Mouse (Mus musculus) E14TG2a.4 (cell line): ENCODE data around the gene Farp1.

Experiments
- H3K27me3 ChIP-seq: 2 replicates; pipeline ENCODE4 v1.6.1; 2014; ENCODE audit warnings: low read length, control low read depth; ENCODE audit not compliant: insufficient read depth
- H3K36me3 ChIP-seq: 2 replicates; pipeline ENCODE4 v1.6.1; 2014; ENCODE audit warnings: low read length, control low read depth; ENCODE audit not compliant: insufficient read depth
- H3K4me1 ChIP-seq: replicated peaks from 2 replicates; pipeline ENCODE4 v1.6.1; 2014; ENCODE audit warnings: low read depth, low read length, control low read depth
- H3K4me3 ChIP-seq: replicated peaks from 2 replicates; pipeline ENCODE4 v1.5.1; 2014; ENCODE audit warnings: mild to moderate bottlenecking, low read length
- H3K9me3 ChIP-seq: 2 replicates; pipeline ENCODE4 v1.6.1; 2014; ENCODE audit warnings: low read length, control low read depth
- CTCF ChIP-seq: conservative IDR thresholded peaks from 2 replicates; pipeline ENCODE4 v1.5.1; 2014; ENCODE audit warnings: low read length
- NANOG ChIP-seq: IDR thresholded peaks from 2 replicates; pipeline ENCODE4 v1.6.1; 2014; ENCODE audit warnings: borderline replicate concordance, low read length, mixed read lengths
- POU5F1 ChIP-seq: IDR thresholded peaks from 2 replicates; pipeline ENCODE4 v1.6.1; 2014; ENCODE audit warnings: low read length, borderline replicate concordance

Gene Farp1

GRCm38 (mm10) chr14:121104760-121105329 is 69.8 kb downstream of the Farp1 start:
- Histone ChIP-seq H3K4me1 (peaks cover 48% of the 10 kb centered on the region), H3K4me3 (no peak overlapping the region), H3K9me3 (no peaks in the 10 kb centered on the region), H3K27me3 (no peaks in the 10 kb centered on the region), H3K36me3 (no peaks in the 10 kb centered on the region)
- TF ChIP-seq POU5F1 = no peak
- TF ChIP-seq CTCF = no peak
- TF ChIP-seq NANOG = no peak

- no peaks in the 10 kb centered on the region for H3K27me3 ChIP-seq
- no peak for TF ChIP-seq CTCF
- TF ChIP-seq POU5F1 = no peak
- no peak for TF ChIP-seq NANOG
- H3K4me3 ChIP-seq = no peak overlapping the region
- no peaks in the 10 kb centered on the region for H3K36me3 ChIP-seq
- H3K4me1 ChIP-seq = peaks cover 48% of the 10 kb centered on the region
- no peaks in the 10 kb centered on the region for H3K9me3 ChIP-seq
Measured at GRCm38 (mm10) chr14:121106906-121107305, 71.9 kb downstream of the Farp1 start.

- Histone ChIP-seq H3K4me1 (peaks cover 43% of the 10 kb centered on the region), H3K36me3 (no peaks in the 10 kb centered on the region), H3K4me3 (no peak overlapping the region), H3K9me3 (peaks cover 3% of the 10 kb centered on the region; the same call in 1 of the 2 replicates), H3K27me3 (no peaks in the 10 kb centered on the region)
- TF ChIP-seq NANOG (no peak), CTCF (no peak), POU5F1 (no peak)
Measured at GRCm38 (mm10) chr14:121107707-121108285, 72.8 kb downstream of the Farp1 start.

- no peak overlapping the region for H3K4me3 ChIP-seq
- peaks cover 36% of the 10 kb centered on the region for H3K4me1 ChIP-seq
- H3K27me3 ChIP-seq = no peaks in the 10 kb centered on the region
- H3K9me3 ChIP-seq = peaks cover 3% of the 10 kb centered on the region; the same call in 1 of the 2 replicates
- TF ChIP-seq NANOG (no peak), POU5F1 (no peak), CTCF (no peak)
- H3K36me3 ChIP-seq = no peaks in the 10 kb centered on the region
Measured at GRCm38 (mm10) chr14:121108439-121109115, 73.6 kb downstream of the Farp1 start.

GRCm38 (mm10) chr14:121109116-121109504 is 74.1 kb downstream of the Farp1 start:
- Histone ChIP-seq H3K27me3 (no peaks in the 10 kb centered on the region), H3K4me1 (peaks cover 31% of the 10 kb centered on the region), H3K36me3 (no peaks in the 10 kb centered on the region), H3K9me3 (peaks cover 3% of the 10 kb centered on the region; the same call in 1 of the 2 replicates), H3K4me3 (no peak overlapping the region)
- TF ChIP-seq CTCF (no peak), NANOG (no peak), POU5F1 (no peak)

- Histone ChIP-seq H3K9me3 (peaks cover 3% of the 10 kb centered on the region; the same call in 1 of the 2 replicates), H3K4me3 (no peak overlapping the region), H3K27me3 (no peaks in the 10 kb centered on the region), H3K4me1 (peaks cover 20% of the 10 kb centered on the region), H3K36me3 (no peaks in the 10 kb centered on the region)
- TF ChIP-seq NANOG = no peak
- TF ChIP-seq POU5F1 = no peak
- TF ChIP-seq CTCF = no peak
Measured at GRCm38 (mm10) chr14:121110492-121111267, 75.7 kb downstream of the Farp1 start.

- Histone ChIP-seq H3K27me3 (no peaks in the 10 kb centered on the region), H3K4me1 (peaks cover 9% of the 10 kb centered on the region), H3K4me3 (no peak overlapping the region), H3K36me3 (no peaks in the 10 kb centered on the region), H3K9me3 (peaks cover 3% of the 10 kb centered on the region; the same call in 1 of the 2 replicates)
- TF ChIP-seq NANOG (no peak), POU5F1 (no peak), CTCF (no peak)
Measured at GRCm38 (mm10) chr14:121112061-121112460, 77.1 kb downstream of the Farp1 start.

- Histone ChIP-seq H3K9me3 (peaks cover 3% of the 10 kb centered on the region; the same call in 1 of the 2 replicates), H3K36me3 (no peaks in the 10 kb centered on the region), H3K4me1 (peaks cover 6% of the 10 kb centered on the region), H3K27me3 (no peaks in the 10 kb centered on the region), H3K4me3 (no peak overlapping the region)
- TF ChIP-seq POU5F1 (no peak), NANOG (no peak), CTCF (no peak)
Measured at GRCm38 (mm10) chr14:121113785-121114184, 78.8 kb downstream of the Farp1 start.
